Mouse (Mus musculus): ENCODE measurements around the gene Cdh26. TPM values are rescaled to one million over a fixed set of nuclear protein-coding genes. Genes with fewer than 3 reads are reported as not detected.
A peak's percentile ranks its signal among the peaks of the same experiment; 100 is the strongest.

Gene Cdh26
- polyA plus RNA-seq (2014; fragmentation: Nextera tagmentation; extraction: Ambion mirVana), result 0.07 TPM in 1 of 2 replicates, not detected in the other

- no peaks in the 10 kb centered on the region for H3K9me3 ChIP-seq (ENCODE audit: low read depth, low read length)
Observed at GRCm38 (mm10) chr2:178430231-178430630, at the start of gene Cdh26. Gene Cdh26 (plus strand): TSS chr2:178430531.

GRCm38 (mm10) chr2:178407053-178407815 lies 23.1 kb upstream of the Cdh26 start, which contains the start of gene Sycp2:
Gene Sycp2 (minus strand): TSS chr2:178407685.
- H3K36me3 ChIP-seq (ENCODE audit: insufficient read depth), result no peaks in the 10 kb centered on the region
- H3K4me3 ChIP-seq (ENCODE audit: low read depth, low read length), result no peak within 1 kb of the TSS
- WGBS, result 77% methylated on average over 52 of the region's 52 CpGs
- DNase-seq, result no peak
- no peak within 1 kb of the TSS for H3K27ac ChIP-seq (ENCODE audit: low read depth)
- ATAC-seq (ENCODE audit: insufficient read depth), result 0 out of 2 replicates have a peak, but pooled peaks have one; percentile 28
- H3K9me3 ChIP-seq (ENCODE audit: low read depth, low read length), result no peaks in the 10 kb centered on the region
- H3K9ac ChIP-seq, result no peak within 1 kb of the TSS
- TF ChIP-seq CTCF (IDR thresholded peaks at IDR 0.05; ENCODE audit: low read depth), result peak; percentile 52
- H3K4me1 ChIP-seq (ENCODE audit: insufficient read depth), result no peaks in the 10 kb centered on the region; the same call in 1 of the 2 replicates
- no peaks in the 10 kb centered on the region for H3K27me3 ChIP-seq (ENCODE audit: insufficient read depth, low read length)
- H3K4me2 ChIP-seq, result no peak within 1 kb of the TSS

More at GRCm38 (mm10) chr2:178430231-178430630, at the start of gene Cdh26:
- H3K27ac ChIP-seq (ENCODE audit: low read depth), result no peak within 1 kb of the TSS
- peaks cover 3% of the 10 kb centered on the region; the same call in 1 of the 2 replicates for H3K4me1 ChIP-seq (ENCODE audit: insufficient read depth)
- no peak for TF ChIP-seq CTCF (IDR thresholded peaks at IDR 0.05; ENCODE audit: low read depth)
- H3K4me2 ChIP-seq, result no peak within 1 kb of the TSS
- 81% methylated on average over 4 of the region's 4 CpGs for WGBS
- DNase-seq, result no peak
- ATAC-seq (ENCODE audit: insufficient read depth), result no peak
- H3K9ac ChIP-seq, result no peak within 1 kb of the TSS
- H3K27me3 ChIP-seq (ENCODE audit: insufficient read depth, low read length), result no peaks in the 10 kb centered on the region
- no peaks in the 10 kb centered on the region for H3K36me3 ChIP-seq (ENCODE audit: insufficient read depth)
- H3K4me3 ChIP-seq (ENCODE audit: low read depth, low read length), result no peak within 1 kb of the TSS

GRCm38 (mm10) chr2:178409024-178409423 lies 21.3 kb upstream of the Cdh26 start:
- no peak overlapping the region for H3K27ac ChIP-seq (ENCODE audit: low read depth)
- no peak overlapping the region for H3K4me3 ChIP-seq (ENCODE audit: low read depth, low read length)
- H3K4me2 ChIP-seq, result no peak overlapping the region
- DNase-seq, result no peak
- no peaks in the 10 kb centered on the region for H3K36me3 ChIP-seq (ENCODE audit: insufficient read depth)
- peaks cover 5% of the 10 kb centered on the region; the same call in 1 of the 2 replicates for H3K4me1 ChIP-seq (ENCODE audit: insufficient read depth)
- no peak overlapping the region for H3K9ac ChIP-seq
- 15% methylated on average over 1 of the region's 1 CpGs for WGBS
- ATAC-seq (ENCODE audit: insufficient read depth), result no peak
- no peak for TF ChIP-seq CTCF (IDR thresholded peaks at IDR 0.05; ENCODE audit: low read depth)
- H3K9me3 ChIP-seq (ENCODE audit: low read depth, low read length), result no peaks in the 10 kb centered on the region
- peaks cover 11% of the 10 kb centered on the region; the same call in 1 of the 2 replicates for H3K27me3 ChIP-seq (ENCODE audit: insufficient read depth, low read length)

DNA sequence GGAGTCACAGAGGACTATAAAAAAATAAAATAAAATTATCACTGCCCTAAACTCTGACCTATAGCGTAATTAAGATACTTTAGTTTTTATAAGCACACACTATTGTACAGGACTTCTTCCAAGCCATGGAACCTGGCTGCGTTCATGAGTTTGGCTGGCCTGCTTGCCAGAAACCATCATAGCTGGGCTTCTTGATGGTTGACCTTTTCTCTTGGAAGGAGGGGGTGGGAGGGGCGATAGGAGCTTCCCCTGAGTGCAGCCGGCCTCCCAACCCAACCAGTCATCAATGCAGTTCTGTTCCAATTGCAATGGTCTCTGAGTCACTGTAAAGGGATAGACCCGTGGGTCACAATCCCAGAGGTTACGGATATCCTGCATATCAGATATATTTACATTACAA lies 20.0 kb upstream of the Cdh26 start:
- H3K27me3 ChIP-seq (ENCODE audit: insufficient read depth, low read length), result peaks cover 11% of the 10 kb centered on the region; the same call in 1 of the 2 replicates
- H3K4me1 ChIP-seq (ENCODE audit: insufficient read depth), result peaks cover 9% of the 10 kb centered on the region
- H3K27ac ChIP-seq (ENCODE audit: low read depth), result no peak overlapping the region
- no peaks in the 10 kb centered on the region for H3K9me3 ChIP-seq (ENCODE audit: low read depth, low read length)
- H3K9ac ChIP-seq, result no peak overlapping the region
- no peak overlapping the region for H3K4me2 ChIP-seq
- 70% methylated on average over 6 of the region's 6 CpGs for WGBS
- H3K36me3 ChIP-seq (ENCODE audit: insufficient read depth), result no peaks in the 10 kb centered on the region
- H3K4me3 ChIP-seq (ENCODE audit: low read depth, low read length), result no peak overlapping the region
- ATAC-seq (ENCODE audit: insufficient read depth), result no peak
- no peak for DNase-seq
- no peak for TF ChIP-seq CTCF (IDR thresholded peaks at IDR 0.05; ENCODE audit: low read depth)

GRCm38 (mm10) chr2:178412598-178412997 lies 17.7 kb upstream of the Cdh26 start:
- no peak overlapping the region for H3K4me3 ChIP-seq (ENCODE audit: low read depth, low read length)
- H3K27me3 ChIP-seq (ENCODE audit: insufficient read depth, low read length), result peaks cover 11% of the 10 kb centered on the region; the same call in 1 of the 2 replicates
- H3K27ac ChIP-seq (ENCODE audit: low read depth), result no peak overlapping the region

GRCm38 (mm10) chr2:178413081-178413480 lies 17.2 kb upstream of the Cdh26 start:
- H3K27ac ChIP-seq (ENCODE audit: low read depth), result no peak overlapping the region
- no peaks in the 10 kb centered on the region for H3K9me3 ChIP-seq (ENCODE audit: low read depth, low read length)
- 54% methylated on average over 13 of the region's 13 CpGs for WGBS
- H3K4me2 ChIP-seq, result peak overlapping the region; percentile 97
- peaks cover 16% of the 10 kb centered on the region for H3K4me1 ChIP-seq (ENCODE audit: insufficient read depth)
- no peak for TF ChIP-seq CTCF (IDR thresholded peaks at IDR 0.05; ENCODE audit: low read depth)
- H3K36me3 ChIP-seq (ENCODE audit: insufficient read depth), result no peaks in the 10 kb centered on the region
- no peak overlapping the region for H3K9ac ChIP-seq
- H3K4me3 ChIP-seq (ENCODE audit: low read depth, low read length), result peak overlapping the region; percentile 62
- ATAC-seq (ENCODE audit: insufficient read depth), result no peak
- DNase-seq, result peak; percentile 25
- peaks cover 11% of the 10 kb centered on the region; the same call in 1 of the 2 replicates for H3K27me3 ChIP-seq (ENCODE audit: insufficient read depth, low read length)

More at GRCm38 (mm10) chr2:178412598-178412997, 17.7 kb upstream of the Cdh26 start:
- peak; percentile 2; the same call in 1 of the 2 replicates for ATAC-seq (ENCODE audit: insufficient read depth)
- peaks cover 16% of the 10 kb centered on the region for H3K4me1 ChIP-seq (ENCODE audit: insufficient read depth)
- H3K4me2 ChIP-seq, result peak overlapping the region; percentile 97; the same call in 1 of the 2 replicates
- no peaks in the 10 kb centered on the region for H3K9me3 ChIP-seq (ENCODE audit: low read depth, low read length)
- TF ChIP-seq CTCF (IDR thresholded peaks at IDR 0.05; ENCODE audit: low read depth), result no peak
- WGBS, result 27% methylated on average over 6 of the region's 6 CpGs
- peak; percentile 81 for DNase-seq
- H3K36me3 ChIP-seq (ENCODE audit: insufficient read depth), result no peaks in the 10 kb centered on the region
- no peak overlapping the region for H3K9ac ChIP-seq

Measured in lung, embryonic 14.5 days (tissue).